Mouse (Mus musculus) neural tube, embryonic 14.5 days (tissue): ENCODE data around the gene Nup133. TPM values are rescaled to one million over a fixed set of nuclear protein-coding genes. Genes with fewer than 3 reads are reported as not detected.
A peak's percentile ranks its signal among the peaks of the same experiment; 100 is the strongest.

Source experiments
- ATAC-seq: fragments of 200-750 bp; cut with Nextera tagmentation; 2 replicates; pipeline ENCODE4 v1.8.0; 2017; ENCODE audit warnings: low read depth, mild to moderate bottlenecking, moderate TSS enrichment, moderate library complexity
- H3K27ac ChIP-seq: fragments of 300-500 bp; sonication (generic); 2 replicates; pipeline ENCODE4 v1.5.1; 2014; ENCODE audit warnings: low read depth, mild to moderate bottlenecking, control low read depth, low read length, moderate library complexity, mixed read lengths
- H3K27me3 ChIP-seq: fragments of 300-500 bp; sonication (generic); 2 replicates; pipeline ENCODE4 v1.6.1; 2014; ENCODE audit warnings: low read length; ENCODE audit not compliant: control insufficient read depth, insufficient read depth
- H3K36me3 ChIP-seq: fragments of 300-500 bp; sonication (generic); 2 replicates; pipeline ENCODE4 v1.6.1; 2014; ENCODE audit warnings: low read length, mixed read lengths; ENCODE audit not compliant: control insufficient read depth, insufficient read depth
- H3K4me1 ChIP-seq: fragments of 300-500 bp; sonication (generic); 2 replicates; pipeline ENCODE4 v1.6.1; 2014; ENCODE audit warnings: low read length; ENCODE audit not compliant: control insufficient read depth, insufficient read depth
- H3K4me2 ChIP-seq: fragments of 300-500 bp; sonication (generic); 2 replicates; pipeline ENCODE4 v1.6.1; 2014; ENCODE audit warnings: mild to moderate bottlenecking, low read depth, low read length, control low read depth
- H3K4me3 ChIP-seq: fragments of 300-500 bp; sonication (generic); 2 replicates; pipeline ENCODE4 v1.5.1; 2014; ENCODE audit warnings: low read depth, low read length, control low read depth, mixed read lengths
- H3K9ac ChIP-seq: fragments of 300-500 bp; sonication (generic); replicated peaks from 2 replicates; pipeline ENCODE4 v1.6.1; 2014; ENCODE audit warnings: low read depth, mild to moderate bottlenecking, control low read depth, low read length, mixed read lengths
- H3K9me3 ChIP-seq: fragments of 300-500 bp; sonication (generic); 2 replicates; pipeline ENCODE4 v1.6.1; 2016; ENCODE audit warnings: low read length; ENCODE audit not compliant: control insufficient read depth
- WGBS: fragments of 180-500 bp; shearing (Covaris S2); extraction: QIAGEN DNeasy Blood & Tissue Kit; methylation state at CpG from one replicate; pipeline ENCODE4 v1.1.7; 2014; 5-methylcytosine and 5-hydroxymethylcytosine counted together
- polyA plus RNA-seq: library from polyadenylated mRNA; unstranded; fragments of >200 nt; fragmentation: Nextera tagmentation; extraction: Ambion mirVana; gene quantifications from 2 replicates; pipeline ENCODE4 v1.2.1, GENCODE M21; 2014

The Nup133 gene
- polyA plus RNA-seq, 1 experiment from 2014 or later: 24.0 TPM

- H3K4me1 ChIP-seq: no peaks in the 10 kb centered on the region
- ATAC-seq: no peak
- 98% methylated on average over 3 of the region's 3 CpGs for WGBS
- H3K9ac ChIP-seq: no peak overlapping the region
- no peak overlapping the region for H3K27ac ChIP-seq
- H3K27me3 ChIP-seq: no peaks in the 10 kb centered on the region
- H3K4me3 ChIP-seq: no peak overlapping the region
- H3K9me3 ChIP-seq: no peaks in the 10 kb centered on the region
- H3K36me3 ChIP-seq: peaks cover 10% of the 10 kb centered on the region; the same call in 1 of the 2 replicates
- H3K4me2 ChIP-seq: no peak overlapping the region
These were observed 23.4 kb downstream of the Nup133 start for GRCm38 (mm10) chr8:123925671-123926070.

DNA sequence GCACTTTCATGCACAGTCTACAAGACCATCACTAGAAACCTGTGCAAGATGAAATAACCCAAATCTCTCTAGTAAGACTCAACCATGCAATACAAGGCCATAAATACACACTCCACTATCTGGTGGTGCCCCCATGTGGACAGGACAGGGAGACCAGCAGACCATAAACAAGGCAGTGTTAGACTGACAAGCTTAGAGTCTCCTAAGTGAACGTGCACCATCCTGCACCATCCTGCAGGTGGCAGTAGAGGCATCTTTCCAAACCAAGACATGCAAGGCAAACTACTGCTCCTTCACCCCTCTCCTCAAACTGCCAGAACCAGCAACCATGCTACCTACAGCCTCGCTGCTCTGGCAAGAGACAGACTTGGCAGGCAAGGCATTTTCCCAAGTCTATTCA lies 24.3 kb downstream of the Nup133 start:
- no peaks in the 10 kb centered on the region for H3K9me3 ChIP-seq
- peaks cover 10% of the 10 kb centered on the region for H3K36me3 ChIP-seq
- no peak overlapping the region for H3K27ac ChIP-seq
- H3K4me2 ChIP-seq: no peak overlapping the region
- WGBS: 15% methylated on average over 2 of the region's 2 CpGs
- no peak overlapping the region for H3K4me3 ChIP-seq
- peak; percentile 60; the same call in 1 of the 2 replicates for ATAC-seq
- no peaks in the 10 kb centered on the region for H3K4me1 ChIP-seq
- no peak overlapping the region for H3K9ac ChIP-seq
- no peaks in the 10 kb centered on the region for H3K27me3 ChIP-seq

DNA sequence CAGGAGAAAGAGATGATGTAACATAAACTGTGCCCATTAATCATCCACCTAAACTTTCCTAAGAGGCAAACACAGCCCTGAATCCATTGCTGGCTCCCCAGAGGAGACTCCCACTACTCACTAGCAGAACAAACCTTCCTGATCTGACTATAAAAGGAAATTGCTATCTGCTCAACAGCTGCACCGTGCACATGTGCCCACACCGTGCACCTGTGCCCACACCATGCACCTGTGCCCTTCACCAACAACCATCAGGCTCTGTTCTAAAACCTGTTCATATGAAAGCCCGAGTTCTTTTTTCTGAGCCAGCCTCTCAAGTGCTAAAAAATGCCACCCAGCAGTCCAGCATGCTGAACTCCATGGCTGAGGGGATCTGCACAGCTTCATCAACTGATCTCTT lies 34.4 kb downstream of the Nup133 start:
- no peak overlapping the region for H3K27ac ChIP-seq
- peaks cover 61% of the 10 kb centered on the region for H3K36me3 ChIP-seq
- no peak overlapping the region for H3K4me3 ChIP-seq
- no peak overlapping the region for H3K9ac ChIP-seq
- H3K4me2 ChIP-seq: no peak overlapping the region
- H3K4me1 ChIP-seq: no peaks in the 10 kb centered on the region
- H3K27me3 ChIP-seq: no peaks in the 10 kb centered on the region
- no peaks in the 10 kb centered on the region for H3K9me3 ChIP-seq
- ATAC-seq: no peak
- 98% methylated on average over 3 of the region's 3 CpGs for WGBS

DNA sequence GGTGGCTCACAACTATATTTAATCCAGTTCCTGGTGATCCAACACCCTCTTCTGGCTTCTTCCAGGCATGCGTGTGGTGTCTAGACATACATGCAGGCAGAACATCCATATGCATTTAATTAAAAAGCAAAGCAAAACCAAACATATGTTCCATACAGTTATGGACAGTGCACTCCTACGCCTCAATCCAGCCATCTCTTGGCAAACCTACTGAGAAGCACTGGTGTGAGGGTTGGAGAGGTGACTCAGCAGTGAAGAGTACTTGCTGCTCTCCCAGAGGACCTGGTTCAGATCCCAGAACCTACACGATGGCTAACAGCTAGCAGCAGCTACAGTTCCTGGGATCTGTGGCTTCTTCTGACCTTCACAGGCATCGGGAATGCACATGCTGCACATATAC lies 36.8 kb downstream of the Nup133 start:
- WGBS: 93% methylated on average over 4 of the region's 4 CpGs
- Histone ChIP-seq H3K9ac (no peak overlapping the region), H3K4me1 (no peaks in the 10 kb centered on the region), H3K27ac (no peak overlapping the region), H3K4me2 (no peak overlapping the region), H3K4me3 (no peak overlapping the region), H3K9me3 (no peaks in the 10 kb centered on the region), H3K27me3 (no peaks in the 10 kb centered on the region), H3K36me3 (peaks cover 55% of the 10 kb centered on the region)
- ATAC-seq: no peak

GRCm38 (mm10) chr8:123907604-123908003 lies 41.5 kb downstream of the Nup133 start:
- no peaks in the 10 kb centered on the region for H3K9me3 ChIP-seq
- no peak overlapping the region for H3K4me2 ChIP-seq
- 92% methylated on average over 6 of the region's 6 CpGs for WGBS
- no peaks in the 10 kb centered on the region for H3K4me1 ChIP-seq
- peaks cover 30% of the 10 kb centered on the region for H3K36me3 ChIP-seq
- H3K4me3 ChIP-seq: no peak overlapping the region
- no peak overlapping the region for H3K9ac ChIP-seq
- no peaks in the 10 kb centered on the region for H3K27me3 ChIP-seq
- no peak overlapping the region for H3K27ac ChIP-seq
- no peak for ATAC-seq

DNA sequence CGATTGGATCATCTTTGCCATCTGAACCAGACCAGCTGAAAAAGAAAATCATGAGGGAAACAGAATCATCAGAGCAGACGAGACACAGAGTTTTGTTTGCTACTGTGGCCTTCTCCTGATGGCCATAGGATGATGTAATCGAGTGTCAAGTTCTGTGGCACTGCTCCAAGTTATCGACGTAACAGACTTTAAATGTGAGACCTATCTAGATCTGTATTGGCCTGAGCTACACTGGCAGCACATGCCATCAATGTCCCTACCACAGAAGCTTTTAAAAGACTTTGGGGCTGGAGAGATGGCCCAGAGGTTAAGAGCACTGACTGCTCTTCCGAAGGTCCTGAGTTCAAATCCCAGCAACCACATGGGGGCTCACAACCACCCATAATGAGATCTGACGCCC lies 46.4 kb downstream of the Nup133 start:
- H3K36me3 ChIP-seq: peaks cover 7% of the 10 kb centered on the region
- no peak overlapping the region for H3K4me3 ChIP-seq
- no peak overlapping the region for H3K4me2 ChIP-seq
- H3K9ac ChIP-seq: no peak overlapping the region
- no peaks in the 10 kb centered on the region for H3K27me3 ChIP-seq
- H3K9me3 ChIP-seq: no peaks in the 10 kb centered on the region
- H3K4me1 ChIP-seq: no peaks in the 10 kb centered on the region
- no peak for ATAC-seq
- 88% methylated on average over 7 of the region's 7 CpGs for WGBS
- no peak overlapping the region for H3K27ac ChIP-seq

DNA sequence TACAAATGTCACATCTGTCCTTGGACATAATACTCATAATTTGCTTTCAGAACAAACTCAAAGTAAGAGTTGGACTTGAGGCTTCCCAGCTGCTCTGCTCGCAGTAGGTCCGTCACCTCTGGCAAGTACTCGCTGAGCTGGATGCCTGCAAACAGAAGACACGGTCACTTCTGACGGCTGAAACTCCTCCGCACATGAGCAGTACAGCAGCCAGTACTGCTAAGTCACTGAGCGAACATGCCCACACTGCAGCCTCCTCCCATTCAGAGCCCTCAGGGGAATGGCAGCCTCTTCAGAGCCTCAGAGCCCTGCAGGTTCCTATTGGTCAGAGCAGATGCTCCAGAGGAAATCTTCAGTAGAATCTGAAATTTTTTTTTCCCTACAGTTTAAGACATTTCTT lies 49.7 kb downstream of the Nup133 start:
- peaks cover 2% of the 10 kb centered on the region; the same call in 1 of the 2 replicates for H3K36me3 ChIP-seq
- H3K4me2 ChIP-seq: no peak overlapping the region
- H3K4me3 ChIP-seq: no peak overlapping the region
- ATAC-seq: no peak
- no peaks in the 10 kb centered on the region for H3K9me3 ChIP-seq
- H3K4me1 ChIP-seq: no peaks in the 10 kb centered on the region
- WGBS: 93% methylated on average over 7 of the region's 7 CpGs
- no peak overlapping the region for H3K27ac ChIP-seq
- H3K27me3 ChIP-seq: 0 out of 2 replicates have a peak, but pooled peaks cover 9% of the 10 kb centered on the region
- H3K9ac ChIP-seq: no peak overlapping the region

DNA sequence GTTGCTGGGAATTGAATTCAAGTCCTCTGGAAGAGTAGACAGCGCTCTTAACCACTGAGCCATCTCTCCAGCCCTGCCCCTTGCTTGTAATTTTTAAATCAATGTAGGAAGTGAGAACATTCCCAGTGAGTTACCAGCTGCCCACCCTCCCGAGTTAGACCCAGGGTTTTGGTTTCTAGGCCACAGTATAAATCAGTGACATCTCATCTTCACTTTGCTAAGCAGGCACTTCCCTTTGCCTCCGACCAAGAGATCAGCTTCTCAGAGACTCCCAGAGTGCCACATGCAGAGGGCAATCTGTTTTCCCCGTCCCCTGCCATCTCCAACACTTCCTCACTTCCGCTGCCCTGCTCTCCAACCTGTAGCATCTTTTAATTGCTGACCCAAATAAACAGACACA lies 50.5 kb downstream of the Nup133 start:
- Histone ChIP-seq H3K9me3 (no peaks in the 10 kb centered on the region), H3K27me3 (0 out of 2 replicates have a peak, but pooled peaks cover 14% of the 10 kb centered on the region), H3K9ac (no peak overlapping the region), H3K4me1 (no peaks in the 10 kb centered on the region), H3K27ac (no peak overlapping the region), H3K4me2 (no peak overlapping the region), H3K36me3 (peaks cover 2% of the 10 kb centered on the region; the same call in 1 of the 2 replicates), H3K4me3 (no peak overlapping the region)
- WGBS: 90% methylated on average over 5 of the region's 5 CpGs
- ATAC-seq: no peak

DNA sequence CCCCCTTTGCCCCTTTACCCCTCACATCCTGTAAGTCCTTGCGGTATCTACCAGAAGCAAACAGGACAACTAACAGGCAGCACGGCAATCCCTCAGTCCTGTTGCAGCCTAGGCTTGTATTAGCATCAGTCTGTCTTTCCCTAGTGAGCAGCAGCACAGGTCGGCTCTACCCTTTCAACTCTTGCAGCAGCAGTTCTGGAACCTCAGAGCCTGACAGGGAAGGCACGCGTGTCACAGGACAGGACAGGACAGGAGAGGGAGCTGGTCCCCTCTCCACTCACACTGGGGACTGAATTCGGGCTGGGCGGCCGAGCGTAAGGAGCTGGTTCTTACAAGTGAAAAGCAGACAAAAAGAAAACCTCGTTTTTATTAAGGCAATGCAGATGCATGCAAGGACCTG lies 52.3 kb downstream of the Nup133 start:
- Histone ChIP-seq H3K9ac (no peak overlapping the region), H3K36me3 (0 out of 2 replicates have a peak, but pooled peaks cover 2% of the 10 kb centered on the region), H3K4me1 (no peaks in the 10 kb centered on the region), H3K27ac (no peak overlapping the region), H3K4me3 (no peak overlapping the region), H3K9me3 (no peaks in the 10 kb centered on the region), H3K4me2 (no peak overlapping the region), H3K27me3 (peaks cover 23% of the 10 kb centered on the region)
- WGBS: 53% methylated on average over 10 of the region's 10 CpGs
- no peak for ATAC-seq
